12 mouse cellular contexts compared by ENCODE assay signal in genomic region chr1:100416658-100417224, GRCm38 (mm10).
DNase-seq lines count a peak whose midpoint lies in the region; ATAC-seq lines count a peak whose summit lies in the region.
"Had no signal": no experiment of that assay in that cellular context is flagged by ENCODE, and none has a peak within 500 bp of the region (broad histone marks: within the 10 kb centered on the region; RNA-seq: fewer than 3 reads in every experiment).

No protein-coding gene starts in this region.

- no peak overlapping the region for H3K9ac ChIP-seq in embryonic facial prominence, embryonic 11.5 days (replicated peaks; ENCODE audit: low read length)
- no peak overlapping the region for H3K9ac ChIP-seq in lung, embryonic 15.5 days
- H3K9ac ChIP-seq in hindbrain, embryonic 12.5 days, result no peak overlapping the region
- no peak overlapping the region for H3K9ac ChIP-seq in neural tube, embryonic 15.5 days (replicated peaks)
- H3K9ac ChIP-seq: liver, postnatal 0 days had no signal

- peak; percentile 22 for DNase-seq in embryonic facial prominence, embryonic 11.5 days (ENCODE audit: low spot score)
- DNase-seq in embryonic facial prominence, embryonic 10.5 days (ENCODE audit: low spot score), result no peak
- DNase-seq in lung, postnatal 25 days (ENCODE audit: low spot score), result no peak
- DNase-seq in adrenal gland, postnatal 14 days, result no peak
- DNase-seq in urinary bladder, adult 2 months (ENCODE audit: low spot score), result no peak
- DNase-seq: adrenal gland, postnatal 36 days; cerebellum, adult 2 months; kidney, adult 11 months; liver, postnatal 0 days had no signal

- H3K4me1 ChIP-seq in embryonic facial prominence, embryonic 11.5 days (ENCODE audit: control insufficient read depth, insufficient read depth, low read length), result no peaks in the 10 kb centered on the region
- H3K4me1 ChIP-seq in embryonic facial prominence, embryonic 10.5 days, result 0 out of 2 replicates have a peak, but pooled peaks cover 3% of the 10 kb centered on the region
- H3K4me1 ChIP-seq in lung, embryonic 15.5 days, result no peaks in the 10 kb centered on the region
- H3K4me1 ChIP-seq in hindbrain, embryonic 12.5 days, result peaks cover 8% of the 10 kb centered on the region; the same call in 1 of the 2 replicates
- H3K4me1 ChIP-seq in neural tube, embryonic 15.5 days, result no peaks in the 10 kb centered on the region

- H3K4me3 ChIP-seq in embryonic facial prominence, embryonic 11.5 days (ENCODE audit: low read depth, low read length), result no peak overlapping the region
- no peak overlapping the region for H3K4me3 ChIP-seq in embryonic facial prominence, embryonic 10.5 days
- no peak overlapping the region for H3K4me3 ChIP-seq in lung, embryonic 15.5 days
- no peak overlapping the region for H3K4me3 ChIP-seq in hindbrain, embryonic 12.5 days
- H3K4me3 ChIP-seq in neural tube, embryonic 15.5 days (replicated peaks), result no peak overlapping the region

- no peak overlapping the region for H3K27ac ChIP-seq in embryonic facial prominence, embryonic 11.5 days (replicated peaks; ENCODE audit: low read depth, low read length)
- no peak overlapping the region for H3K27ac ChIP-seq in embryonic facial prominence, embryonic 10.5 days (replicated peaks)
- H3K27ac ChIP-seq in lung, embryonic 15.5 days, result no peak overlapping the region
- H3K27ac ChIP-seq in hindbrain, embryonic 12.5 days, result peak overlapping the region; percentile 18
- H3K27ac ChIP-seq in neural tube, embryonic 15.5 days (replicated peaks), result no peak overlapping the region

- no peak for ATAC-seq in embryonic facial prominence, embryonic 11.5 days (replicated peaks; ENCODE audit: insufficient number of reproducible peaks, low FRiP score, low TSS enrichment, low read depth)
- ATAC-seq in lung, embryonic 15.5 days (ENCODE audit: borderline replicate concordance, extremely low read depth, low FRiP score, low TSS enrichment), result peak; percentile 74; the same call in 1 of the 2 replicates
- peak; percentile 62 for ATAC-seq in hindbrain, embryonic 12.5 days (ENCODE audit: low FRiP score)
- ATAC-seq in neural tube, embryonic 15.5 days (ENCODE audit: low FRiP score), result peak; percentile 65
- ATAC-seq: liver, postnatal 0 days had no signal

- H3K4me2 ChIP-seq in embryonic facial prominence, embryonic 11.5 days (ENCODE audit: low read depth, low read length), result no peak overlapping the region
- no peak overlapping the region for H3K4me2 ChIP-seq in lung, embryonic 15.5 days
- no peak overlapping the region for H3K4me2 ChIP-seq in hindbrain, embryonic 12.5 days (replicated peaks)
- H3K4me2 ChIP-seq in neural tube, embryonic 15.5 days, result no peak overlapping the region

- no peaks in the 10 kb centered on the region for H3K27me3 ChIP-seq in embryonic facial prominence, embryonic 11.5 days (ENCODE audit: control insufficient read depth, insufficient read depth, low read length)
- no peaks in the 10 kb centered on the region for H3K27me3 ChIP-seq in embryonic facial prominence, embryonic 10.5 days (replicated peaks; ENCODE audit: low read depth, poor library complexity, severe bottlenecking)
- H3K27me3 ChIP-seq in lung, embryonic 15.5 days, result no peaks in the 10 kb centered on the region
- no peaks in the 10 kb centered on the region for H3K27me3 ChIP-seq in hindbrain, embryonic 12.5 days
- no peaks in the 10 kb centered on the region for H3K27me3 ChIP-seq in neural tube, embryonic 15.5 days (replicated peaks)

- H3K9me3 ChIP-seq in embryonic facial prominence, embryonic 11.5 days (replicated peaks; ENCODE audit: control insufficient read depth, low read length), result no peaks in the 10 kb centered on the region
- H3K9me3 ChIP-seq in embryonic facial prominence, embryonic 10.5 days, result no peaks in the 10 kb centered on the region
- no peaks in the 10 kb centered on the region for H3K9me3 ChIP-seq in lung, embryonic 15.5 days
- no peaks in the 10 kb centered on the region for H3K9me3 ChIP-seq in hindbrain, embryonic 12.5 days (replicated peaks)
- no peaks in the 10 kb centered on the region for H3K9me3 ChIP-seq in neural tube, embryonic 15.5 days (replicated peaks)

- no peaks in the 10 kb centered on the region for H3K36me3 ChIP-seq in embryonic facial prominence, embryonic 11.5 days (replicated peaks; ENCODE audit: control insufficient read depth, insufficient read depth, low read depth, low read length)
- no peaks in the 10 kb centered on the region for H3K36me3 ChIP-seq in embryonic facial prominence, embryonic 10.5 days (replicated peaks)
- no peaks in the 10 kb centered on the region for H3K36me3 ChIP-seq in lung, embryonic 15.5 days
- no peaks in the 10 kb centered on the region for H3K36me3 ChIP-seq in hindbrain, embryonic 12.5 days
- no peaks in the 10 kb centered on the region for H3K36me3 ChIP-seq in neural tube, embryonic 15.5 days
